Mouse (Mus musculus) stomach, embryonic 14.5 days (tissue): Measurements from ENCODE around the gene Farp1. TPM values are rescaled to one million over a fixed set of nuclear protein-coding genes. Genes with fewer than 3 reads are reported as not detected.
"Not testable (repeated sequence)": the region's sequence is repeated elsewhere in the genome, so short reads cannot be mapped to it uniquely, and the experiment has no call there.

Source experiments
- ATAC-seq: fragments of 200-750 bp; cut with Nextera tagmentation; 2 replicates; pipeline ENCODE4 v1.8.0; 2017; ENCODE audit warnings: low read depth, moderate TSS enrichment; ENCODE audit not compliant: insufficient number of reproducible peaks, insufficient read depth, low FRiP score
- H3K27ac ChIP-seq: fragments of 300-500 bp; sonication (generic); 2 replicates; pipeline ENCODE4 v1.5.1; 2014; ENCODE audit warnings: mild to moderate bottlenecking, low read length, moderate library complexity, mixed read lengths
- H3K27me3 ChIP-seq: fragments of 300-500 bp; sonication (generic); 2 replicates; pipeline ENCODE4 v1.6.1; 2014; ENCODE audit warnings: low read length, control low read depth, mixed read lengths; ENCODE audit not compliant: control insufficient read depth, insufficient read depth
- H3K36me3 ChIP-seq: fragments of 300-500 bp; sonication (generic); 2 replicates; pipeline ENCODE4 v1.6.1; 2014; ENCODE audit warnings: mild to moderate bottlenecking, control low read depth, low read length, moderate library complexity, mixed read lengths; ENCODE audit not compliant: control insufficient read depth, insufficient read depth
- H3K4me1 ChIP-seq: fragments of 300-500 bp; sonication (generic); 2 replicates; pipeline ENCODE4 v1.6.1; 2014; ENCODE audit warnings: low read length, control low read depth, mixed read lengths; ENCODE audit not compliant: control insufficient read depth, insufficient read depth
- H3K4me2 ChIP-seq: fragments of 300-500 bp; sonication (generic); replicated peaks from 2 replicates; pipeline ENCODE4 v1.6.1; 2014; ENCODE audit warnings: low read depth, low read length, control low read depth
- H3K4me3 ChIP-seq: fragments of 300-500 bp; sonication (generic); 2 replicates; pipeline ENCODE4 v1.5.1; 2014; ENCODE audit warnings: low read depth, low read length, control low read depth
- H3K9ac ChIP-seq: fragments of 300-500 bp; sonication (generic); replicated peaks from 2 replicates; pipeline ENCODE4 v1.6.1; 2014; ENCODE audit warnings: low read depth, mild to moderate bottlenecking, control low read depth, low read length, moderate library complexity, mixed read lengths
- H3K9me3 ChIP-seq: fragments of 300-500 bp; sonication (generic); 2 replicates; pipeline ENCODE4 v1.6.1; 2016; ENCODE audit warnings: low read depth, low read length, control low read depth; ENCODE audit not compliant: control insufficient read depth
- WGBS: fragments of 180-500 bp; shearing (Covaris S2); extraction: QIAGEN DNeasy Blood & Tissue Kit; methylation state at CpG from one replicate; pipeline ENCODE4 v1.1.7; 2014; 5-methylcytosine and 5-hydroxymethylcytosine counted together
- polyA plus RNA-seq: library from polyadenylated mRNA; unstranded; fragments of >200 nt; fragmentation: Nextera tagmentation; extraction: Ambion mirVana; gene quantifications from 2 replicates; pipeline ENCODE4 v1.2.1, GENCODE M21; 2014

The Farp1 gene
- polyA plus RNA-seq, 1 experiment from 2014 or later = 22.2 TPM

- Histone ChIP-seq H3K9ac (no peak overlapping the region), H3K9me3 (no peaks in the 10 kb centered on the region), H3K4me3 (no peak overlapping the region), H3K27ac (no peak overlapping the region), H3K36me3 (no peaks in the 10 kb centered on the region), H3K27me3 (no peaks in the 10 kb centered on the region), H3K4me1 (no peaks in the 10 kb centered on the region), H3K4me2 (no peak overlapping the region)
- WGBS = 91% methylated on average over 8 of the region's 8 CpGs
- ATAC-seq = no peak
These were observed 149.4 kb downstream of the Farp1 start for GRCm38 (mm10) chr14:121184351-121184750.

GRCm38 (mm10) chr14:121186402-121186894 is 151.4 kb downstream of the Farp1 start:
- no peak overlapping the region for H3K4me2 ChIP-seq
- peaks cover 9% of the 10 kb centered on the region; the same call in 1 of the 2 replicates for H3K4me1 ChIP-seq
- H3K9me3 ChIP-seq = no peaks in the 10 kb centered on the region
- no peaks in the 10 kb centered on the region for H3K36me3 ChIP-seq
- no peak overlapping the region for H3K4me3 ChIP-seq
- no peak for ATAC-seq
- H3K27me3 ChIP-seq = no peaks in the 10 kb centered on the region
- H3K9ac ChIP-seq = no peak overlapping the region
- H3K27ac ChIP-seq = no peak overlapping the region
- WGBS = 89% methylated on average over 8 of the region's 8 CpGs

GRCm38 (mm10) chr14:121189840-121190239 is 154.8 kb downstream of the Farp1 start:
- peaks cover 16% of the 10 kb centered on the region; the same call in 1 of the 2 replicates for H3K4me1 ChIP-seq
- not testable (repeated sequence) for H3K36me3 ChIP-seq, ATAC-seq, H3K4me3 ChIP-seq, H3K9me3 ChIP-seq, H3K9ac ChIP-seq, H3K27me3 ChIP-seq, H3K4me2 ChIP-seq
- 89% methylated on average over 10 of the region's 10 CpGs for WGBS
- peak overlapping the region; percentile 72; the same call in 1 of the 2 replicates for H3K27ac ChIP-seq

GRCm38 (mm10) chr14:121190386-121190785 is 155.4 kb downstream of the Farp1 start:
- Histone ChIP-seq H3K4me2 (no peak overlapping the region), H3K36me3 (no peaks in the 10 kb centered on the region), H3K27ac (peak overlapping the region; percentile 72), H3K4me3 (no peak overlapping the region), H3K9ac (no peak overlapping the region), H3K27me3 (no peaks in the 10 kb centered on the region), H3K4me1 (peaks cover 16% of the 10 kb centered on the region; the same call in 1 of the 2 replicates), H3K9me3 (peaks cover under 1% of the 10 kb centered on the region)
- WGBS = 54% methylated on average over 9 of the region's 9 CpGs
- ATAC-seq = peak; percentile 78

- Histone ChIP-seq H3K9me3 (peaks cover 8% of the 10 kb centered on the region), H3K27ac (peak overlapping the region; percentile 72; the same call in 1 of the 2 replicates), H3K36me3 (no peaks in the 10 kb centered on the region), H3K4me3 (no peak overlapping the region), H3K4me2 (no peak overlapping the region), H3K27me3 (no peaks in the 10 kb centered on the region), H3K4me1 (peaks cover 16% of the 10 kb centered on the region; the same call in 1 of the 2 replicates), H3K9ac (no peak overlapping the region)
- ATAC-seq = no peak
- 29% methylated on average over 13 of the region's 13 CpGs for WGBS
These were observed 156.7 kb downstream of the Farp1 start for GRCm38 (mm10) chr14:121191739-121192138.

GRCm38 (mm10) chr14:121192394-121192793 is 157.4 kb downstream of the Farp1 start:
- no peak overlapping the region for H3K4me2 ChIP-seq
- no peaks in the 10 kb centered on the region for H3K27me3 ChIP-seq
- H3K4me1 ChIP-seq = peaks cover 16% of the 10 kb centered on the region; the same call in 1 of the 2 replicates
- no peaks in the 10 kb centered on the region for H3K36me3 ChIP-seq
- peak overlapping the region; percentile 72; the same call in 1 of the 2 replicates for H3K27ac ChIP-seq
- 49% methylated on average over 5 of the region's 5 CpGs for WGBS
- peaks cover 8% of the 10 kb centered on the region for H3K9me3 ChIP-seq
- no peak for ATAC-seq
- no peak overlapping the region for H3K9ac ChIP-seq
- no peak overlapping the region for H3K4me3 ChIP-seq

GRCm38 (mm10) chr14:121193981-121194380 is 159.0 kb downstream of the Farp1 start:
- 90% methylated on average over 2 of the region's 2 CpGs for WGBS
- ATAC-seq = no peak
- peaks cover 16% of the 10 kb centered on the region; the same call in 1 of the 2 replicates for H3K4me1 ChIP-seq

GRCm38 (mm10) chr14:121198915-121199572 is 164.0 kb downstream of the Farp1 start:
- Histone ChIP-seq H3K9me3 (peaks cover 8% of the 10 kb centered on the region), H3K4me2 (no peak overlapping the region), H3K4me1 (0 out of 2 replicates have a peak, but pooled peaks cover 5% of the 10 kb centered on the region), H3K36me3 (no peaks in the 10 kb centered on the region), H3K27me3 (no peaks in the 10 kb centered on the region), H3K9ac (no peak overlapping the region), H3K27ac (no peak overlapping the region), H3K4me3 (no peak overlapping the region)
- 60% methylated on average over 14 of the region's 14 CpGs for WGBS
- no peak for ATAC-seq

More at GRCm38 (mm10) chr14:121193981-121194380, 159.0 kb downstream of the Farp1 start:
- Histone ChIP-seq H3K27me3 (no peaks in the 10 kb centered on the region), H3K27ac (no peak overlapping the region), H3K9me3 (peaks cover 8% of the 10 kb centered on the region), H3K36me3 (no peaks in the 10 kb centered on the region), H3K4me3 (no peak overlapping the region), H3K9ac (no peak overlapping the region), H3K4me2 (no peak overlapping the region)
